Mouse (Mus musculus) kidney, adult 2 months (tissue): ENCODE measurements at regions not wholly inside any gene's neighbourhood (a gene's known extent, or its start where the extent isn't known, plus 50 kb on each side); places are given as distances from the start of the nearest gene placed in this dataset.

ENCODE experiments used
- CTCF ChIP-seq: fragments of 200-500 bp; conservative IDR thresholded peaks from 2 replicates; pipeline ENCODE4 v1.5.1; 2011; ENCODE audit warnings: low read depth, mild to moderate bottlenecking, control low read depth, low read length, moderate library complexity, mixed read lengths; ENCODE audit not compliant: insufficient read depth, insufficient read length
- POLR2A ChIP-seq: fragments of 200-500 bp; IDR thresholded peaks from one replicate; pipeline ENCODE4 v1.6.1; 2011; ENCODE audit warnings: low read depth, low read length, control low read depth

DNA sequence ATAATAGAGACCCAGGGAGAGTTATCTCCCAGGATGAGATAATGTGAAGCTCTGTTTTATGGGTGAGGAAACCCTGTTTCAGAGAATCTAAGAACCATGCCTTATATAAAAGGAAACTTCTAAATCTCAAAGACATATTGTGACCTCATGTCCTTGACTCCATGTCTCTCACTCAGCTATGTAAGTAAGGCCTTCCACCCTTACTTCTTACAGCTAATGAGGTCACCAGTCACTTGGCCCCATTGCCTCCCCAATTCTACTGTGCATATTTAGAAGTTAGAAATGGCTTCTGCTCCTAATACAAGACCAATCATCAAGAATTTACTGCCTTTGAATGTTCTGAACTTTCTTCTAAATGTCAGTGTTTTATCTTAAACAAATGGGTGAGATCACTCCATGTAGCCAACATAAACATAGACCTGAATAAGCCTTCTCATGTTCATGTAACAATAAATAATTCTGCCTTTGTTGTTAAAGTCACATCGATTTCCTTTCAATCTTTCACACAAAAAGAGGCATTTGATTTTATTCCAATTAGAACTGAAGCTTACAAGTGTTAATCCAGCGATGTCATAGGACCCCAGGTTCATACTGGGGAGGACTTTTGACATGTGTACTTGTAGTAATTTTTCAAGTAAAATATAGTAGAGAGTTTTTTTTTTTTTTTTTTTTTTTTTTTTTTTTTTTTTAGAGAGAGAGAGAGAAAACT is 667.6 kb downstream of the Epha7 start:
- TF ChIP-seq POLR2A (no peak), CTCF (no peak)
